9 mouse cellular contexts compared by ENCODE assay signal in the genomic region with DNA sequence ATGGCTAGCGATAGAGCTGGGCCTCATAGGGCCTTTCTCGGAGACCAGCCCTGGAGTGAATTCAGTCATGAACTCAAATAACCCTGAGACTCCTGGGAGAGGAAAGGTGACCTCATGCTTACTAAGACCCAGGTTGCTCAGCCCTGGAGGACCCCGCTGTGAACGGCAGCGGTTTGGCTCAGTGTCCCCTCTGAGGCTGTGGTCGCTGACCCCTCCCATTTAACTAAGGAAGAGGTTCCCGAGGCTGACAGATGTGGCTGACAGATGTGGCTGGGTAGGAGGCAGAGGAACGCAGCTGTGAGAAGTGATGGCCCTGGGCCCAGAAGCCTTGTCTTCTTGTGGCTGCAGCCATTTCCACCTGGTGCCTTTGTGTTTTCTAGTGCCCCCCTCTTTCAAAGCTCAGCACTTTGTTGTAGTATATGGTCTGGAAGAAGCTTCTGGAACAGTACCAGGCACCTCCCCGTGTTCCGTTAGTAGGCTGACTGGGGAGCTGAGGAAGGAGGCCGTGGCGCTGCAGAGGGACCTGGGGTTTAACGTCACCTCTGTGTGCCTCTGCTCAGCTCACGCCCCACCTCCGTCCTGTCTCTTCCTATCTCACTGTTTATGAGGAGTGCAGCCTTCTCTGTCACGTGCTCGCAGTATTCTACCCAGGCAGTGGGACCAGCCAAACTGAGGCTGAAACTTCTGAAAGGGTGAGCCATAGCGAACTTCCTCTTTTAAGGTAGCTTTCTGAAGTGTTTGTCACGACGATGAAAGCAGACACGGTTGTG. TPM values are rescaled to one million over a fixed set of nuclear protein-coding genes. Genes with fewer than 3 reads are reported as not detected.
A peak's percentile ranks its signal among the peaks of the same experiment; 100 is the strongest.
DNase-seq lines count a peak whose midpoint lies in the region; ATAC-seq and TF ChIP-seq lines count a peak whose summit lies in the region.
"Had no signal": no experiment of that assay in that cellular context is flagged by ENCODE, and none has a peak within 500 bp of the region (broad histone marks: within the 10 kb centered on the region; RNA-seq: fewer than 3 reads in every experiment).

No protein-coding gene starts in this region.

- no peak for DNase-seq in stomach, postnatal 0 days (ENCODE audit: low spot score)
- peak; percentile 70 to 86 for DNase-seq in thymus, adult 18-20 months
- no peak for DNase-seq in urinary bladder, adult 2 months (ENCODE audit: low spot score)
- no peak for DNase-seq in right cerebral cortex, postnatal 36 days (ENCODE audit: low spot score in 2 of 2)
- no peak for DNase-seq in layer of hippocampus, adult 9-10 months (ENCODE audit: low spot score)

- H3K27ac ChIP-seq in stomach, embryonic 15.5 days: no peak overlapping the region
- H3K27ac ChIP-seq in stomach, postnatal 0 days (replicated peaks): no peak overlapping the region
- H3K27ac ChIP-seq in heart, embryonic 12.5 days (ENCODE audit: poor library complexity, severe bottlenecking): no peak overlapping the region
- no peak overlapping the region for H3K27ac ChIP-seq in lung, embryonic 15.5 days
- H3K27ac ChIP-seq: macrophage had no signal

- no peaks in the 10 kb centered on the region for H3K27me3 ChIP-seq in stomach, embryonic 15.5 days (replicated peaks)
- H3K27me3 ChIP-seq in stomach, postnatal 0 days (ENCODE audit: control insufficient read depth, insufficient read depth, low read length): no peaks in the 10 kb centered on the region
- no peaks in the 10 kb centered on the region for H3K27me3 ChIP-seq in heart, embryonic 12.5 days (replicated peaks)
- no peaks in the 10 kb centered on the region for H3K27me3 ChIP-seq in lung, embryonic 15.5 days

- no peak for TF ChIP-seq EP300 in stomach, postnatal 0 days (optimal IDR thresholded peaks at IDR 0.05)

- no peak overlapping the region for H3K9ac ChIP-seq in stomach, embryonic 15.5 days
- H3K9ac ChIP-seq in stomach, postnatal 0 days (ENCODE audit: low read length): no peak overlapping the region
- no peak overlapping the region for H3K9ac ChIP-seq in heart, embryonic 12.5 days
- no peak overlapping the region for H3K9ac ChIP-seq in lung, embryonic 15.5 days

- no peaks in the 10 kb centered on the region for H3K4me1 ChIP-seq in stomach, embryonic 15.5 days
- H3K4me1 ChIP-seq in stomach, postnatal 0 days (replicated peaks; ENCODE audit: control insufficient read depth, insufficient read depth): no peaks in the 10 kb centered on the region
- peaks cover 16% of the 10 kb centered on the region; the same call in 1 of the 2 replicates for H3K4me1 ChIP-seq in heart, embryonic 12.5 days (replicated peaks)
- H3K4me1 ChIP-seq in lung, embryonic 15.5 days: peaks cover 4% of the 10 kb centered on the region; the same call in 1 of the 2 replicates

- no peak overlapping the region for H3K4me2 ChIP-seq in stomach, embryonic 15.5 days
- no peak overlapping the region for H3K4me2 ChIP-seq in stomach, postnatal 0 days (replicated peaks; ENCODE audit: low read depth)
- H3K4me2 ChIP-seq in heart, embryonic 12.5 days: no peak overlapping the region
- no peak overlapping the region for H3K4me2 ChIP-seq in lung, embryonic 15.5 days

- H3K9me3 ChIP-seq in stomach, embryonic 15.5 days: no peaks in the 10 kb centered on the region
- H3K9me3 ChIP-seq in stomach, postnatal 0 days (ENCODE audit: control insufficient read depth, low read length): no peaks in the 10 kb centered on the region
- H3K9me3 ChIP-seq in heart, embryonic 12.5 days (replicated peaks): no peaks in the 10 kb centered on the region
- no peaks in the 10 kb centered on the region for H3K9me3 ChIP-seq in lung, embryonic 15.5 days

- no peak overlapping the region for H3K4me3 ChIP-seq in stomach, embryonic 15.5 days (replicated peaks)
- no peak overlapping the region for H3K4me3 ChIP-seq in stomach, postnatal 0 days (ENCODE audit: low read depth, low read length)
- H3K4me3 ChIP-seq in heart, embryonic 12.5 days: no peak overlapping the region
- no peak overlapping the region for H3K4me3 ChIP-seq in lung, embryonic 15.5 days

- H3K36me3 ChIP-seq in stomach, embryonic 15.5 days: no peaks in the 10 kb centered on the region
- 0 out of 2 replicates have a peak, but pooled peaks cover 3% of the 10 kb centered on the region for H3K36me3 ChIP-seq in stomach, postnatal 0 days (ENCODE audit: control insufficient read depth, insufficient read depth, low read length)
- no peaks in the 10 kb centered on the region for H3K36me3 ChIP-seq in heart, embryonic 12.5 days
- 0 out of 2 replicates have a peak, but pooled peaks cover 5% of the 10 kb centered on the region for H3K36me3 ChIP-seq in lung, embryonic 15.5 days

- peak; percentile 56; the same call in 1 of the 2 replicates for ATAC-seq in stomach, embryonic 15.5 days (ENCODE audit: insufficient read depth, low FRiP score, low read depth)
- no peak for ATAC-seq in stomach, postnatal 0 days (ENCODE audit: low FRiP score, low TSS enrichment)
- peak; percentile 82 for ATAC-seq in heart, embryonic 12.5 days (ENCODE audit: insufficient number of reproducible peaks, low FRiP score)
- ATAC-seq in lung, embryonic 15.5 days (ENCODE audit: borderline replicate concordance, extremely low read depth, low FRiP score, low TSS enrichment): peak; percentile 52; the same call in 1 of the 2 replicates

- 61% methylated on average over 21 of the region's 21 CpGs for WGBS in stomach, embryonic 15.5 days
- 63% methylated on average over 21 of the region's 21 CpGs for WGBS in stomach, postnatal 0 days
- 63% methylated on average over 21 of the region's 21 CpGs for WGBS in heart, embryonic 12.5 days
- 45% methylated on average over 21 of the region's 21 CpGs for WGBS in lung, embryonic 15.5 days

- no peak for TF ChIP-seq CTCF in stomach, postnatal 0 days (IDR thresholded peaks at IDR 0.05; ENCODE audit: low read depth)

RNA-seq across cellular contexts. Expression of gene D6Ertd527e, which starts 48.1 kb away (rescaled TPM):
- 0.40 and 0.43 TPM in 2 replicates for polyA plus RNA-seq in stomach, embryonic 15.5 days (2015; fragmentation: Nextera tagmentation; extraction: Ambion mirVana)
- polyA plus RNA-seq in stomach, postnatal 0 days (2015; fragmentation: Nextera tagmentation; extraction: Ambion mirVana): 0.19 and 0.29 TPM in 2 replicates
- polyA plus RNA-seq in heart, embryonic 12.5 days (2016; fragmentation: Nextera tagmentation; extraction: Ambion mirVana): 0.10 TPM in 1 of 2 replicates, not detected in the other
- polyA plus RNA-seq in lung, embryonic 15.5 days (2015; fragmentation: Nextera tagmentation; extraction: Ambion mirVana): 0.36 and 0.42 TPM in 2 replicates
- 0.22 and 0.31 TPM in 2 replicates for polyA plus RNA-seq in urinary bladder, adult 2 months (2012; rRNA removed)

Comparison
In these comparisons a context has a peak if more than half of its experiments do, and no peak if none do; other contexts are left out.
1. DNase-seq: peak in thymus, adult 18-20 months (2 of 2); none in stomach, postnatal 0 days (single experiment), urinary bladder, adult 2 months (single experiment), right cerebral cortex, postnatal 36 days (0 of 2) and layer of hippocampus, adult 9-10 months (single experiment).